Mouse (Mus musculus): Measurements from ENCODE around the gene Frem1. TPM values are rescaled to one million over a fixed set of nuclear protein-coding genes. Genes with fewer than 3 reads are reported as not detected.
A peak's percentile ranks its signal among the peaks of the same experiment; 100 is the strongest.

The Frem1 gene
- polyA plus RNA-seq, 1 experiment from 2014 or later: 14.3 TPM

DNA sequence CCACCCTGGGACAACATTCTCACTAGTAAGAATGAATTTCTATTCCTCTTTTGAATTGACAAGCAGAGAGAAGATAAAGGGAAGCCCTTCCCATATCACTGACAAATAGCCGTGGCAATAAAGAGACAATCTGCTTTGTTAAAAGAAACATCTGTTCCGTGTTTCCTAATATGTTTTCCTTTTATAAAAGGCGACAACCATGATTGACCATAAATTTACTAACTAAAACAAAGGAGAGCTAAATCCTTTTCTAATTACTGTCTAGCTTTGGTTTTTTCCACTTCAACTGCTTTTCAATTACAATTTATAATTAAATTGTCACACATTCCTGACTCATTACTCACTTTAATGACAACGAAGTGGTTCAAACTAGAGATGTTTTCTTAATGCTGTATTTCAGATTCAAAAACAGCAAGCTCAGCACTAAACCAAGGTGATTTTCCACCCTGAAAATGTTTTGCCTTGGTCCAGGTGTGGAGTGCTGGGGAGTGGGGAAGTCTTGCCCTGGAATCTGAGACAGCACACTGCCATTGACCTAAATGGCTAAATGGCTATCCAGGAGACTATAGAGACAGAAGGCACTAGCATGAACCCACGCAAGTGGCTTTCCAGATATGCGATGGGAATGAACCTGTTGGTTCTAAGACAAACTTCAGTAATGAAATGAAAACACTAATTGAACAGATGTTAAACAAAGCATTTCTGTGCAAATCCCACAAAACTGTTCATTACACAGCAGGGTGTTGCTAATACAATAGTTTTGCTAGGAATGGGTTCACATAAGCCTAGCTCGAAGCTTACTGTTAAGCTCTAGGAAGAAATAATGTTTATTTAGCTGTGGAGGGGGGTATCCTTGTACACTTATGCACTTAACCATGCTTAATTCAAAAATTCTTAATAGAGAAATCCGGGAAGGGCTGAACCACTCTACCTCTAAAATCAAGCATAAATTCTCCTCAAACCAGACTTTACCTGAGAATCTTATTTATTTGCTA, 33.7 kb downstream of the Frem1 start:
- H3K4me3 ChIP-seq (ENCODE audit: low read depth, low read length): no peak overlapping the region
- ATAC-seq (no peak), DNase-seq (ENCODE audit: low spot score) (peak; percentile 63)
- no peaks in the 10 kb centered on the region for H3K27me3 ChIP-seq (replicated peaks; ENCODE audit: insufficient read depth, low read length)
- 69% methylated on average over 8 of the region's 8 CpGs for WGBS
- no peaks in the 10 kb centered on the region for H3K4me1 ChIP-seq (ENCODE audit: insufficient read depth, low read depth, low read length)
- no peak overlapping the region for H3K4me2 ChIP-seq (replicated peaks; ENCODE audit: low read depth, low read length)
- H3K36me3 ChIP-seq (ENCODE audit: insufficient read depth, low read length): no peaks in the 10 kb centered on the region
- H3K27ac ChIP-seq (ENCODE audit: low read length): 0 out of 2 replicates have a peak overlapping the region, but pooled peaks have one; percentile 16
- TF ChIP-seq EP300 (IDR thresholded peaks at IDR 0.05): 0 out of 2 replicates have a peak, but pooled peaks have one; percentile 42
- no peak for TF ChIP-seq CTCF (IDR thresholded peaks at IDR 0.05)
- no peak overlapping the region for H3K9ac ChIP-seq (replicated peaks; ENCODE audit: low read depth)
- no peaks in the 10 kb centered on the region for H3K9me3 ChIP-seq (ENCODE audit: low read length)

DNA sequence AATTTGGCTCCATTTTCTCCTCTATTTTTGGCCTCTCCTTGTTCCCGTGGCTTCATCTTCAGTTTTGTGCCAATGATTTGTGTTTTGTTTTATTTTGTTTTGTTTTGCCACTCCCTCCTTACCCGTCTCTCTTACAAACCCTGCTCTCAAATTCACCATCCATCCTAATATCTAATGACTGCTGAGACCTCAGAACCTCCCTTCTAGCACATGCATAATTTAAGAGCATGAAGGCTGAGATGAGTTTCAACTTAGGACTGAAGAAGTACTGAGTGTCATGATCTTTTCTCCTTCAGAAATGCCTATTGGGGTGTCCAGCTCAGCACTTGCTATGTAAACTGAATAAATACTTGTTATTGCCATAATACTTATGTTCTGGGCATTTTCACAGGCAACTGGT, 37.6 kb downstream of the Frem1 start:
- Histone ChIP-seq H3K4me2 (replicated peaks; ENCODE audit: low read depth, low read length) (no peak overlapping the region), H3K4me3 (ENCODE audit: low read depth, low read length) (no peak overlapping the region), H3K9ac (replicated peaks; ENCODE audit: low read depth) (no peak overlapping the region), H3K9me3 (ENCODE audit: low read length) (no peaks in the 10 kb centered on the region), H3K36me3 (ENCODE audit: insufficient read depth, low read length) (no peaks in the 10 kb centered on the region), H3K27ac (ENCODE audit: low read length) (no peak overlapping the region), H3K4me1 (ENCODE audit: insufficient read depth, low read depth, low read length) (no peaks in the 10 kb centered on the region), H3K27me3 (replicated peaks; ENCODE audit: insufficient read depth, low read length) (no peaks in the 10 kb centered on the region)
- WGBS: 56% methylated on average over 2 of the region's 2 CpGs
- ATAC-seq (no peak), DNase-seq (ENCODE audit: low spot score) (no peak)
- TF ChIP-seq EP300 (IDR thresholded peaks at IDR 0.05) (no peak), CTCF (IDR thresholded peaks at IDR 0.05) (no peak)

DNA sequence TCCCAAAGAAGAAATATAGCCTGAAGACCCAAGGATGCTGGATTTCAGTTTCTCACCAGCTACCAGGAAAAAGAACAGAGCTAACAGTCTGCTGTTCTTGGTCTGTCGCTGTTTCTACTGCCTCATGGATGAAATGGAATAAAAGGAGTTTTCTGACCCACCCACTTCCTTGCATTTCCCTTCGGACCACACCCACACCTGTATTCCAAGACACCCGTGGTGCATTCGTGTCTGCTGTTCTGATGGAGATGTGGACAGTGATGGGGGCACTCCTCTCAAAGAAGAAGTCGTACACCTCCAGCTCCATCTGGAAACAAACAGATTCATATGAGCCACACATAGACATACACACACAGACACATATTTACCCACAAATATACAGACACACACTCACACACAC, 48.1 kb downstream of the Frem1 start:
- H3K9me3 ChIP-seq (ENCODE audit: low read length): no peaks in the 10 kb centered on the region
- H3K27me3 ChIP-seq (replicated peaks; ENCODE audit: insufficient read depth, low read length): no peaks in the 10 kb centered on the region
- ATAC-seq (no peak), DNase-seq (ENCODE audit: low spot score) (no peak)
- TF ChIP-seq EP300 (IDR thresholded peaks at IDR 0.05) (no peak), CTCF (IDR thresholded peaks at IDR 0.05) (no peak)
- H3K4me2 ChIP-seq (replicated peaks; ENCODE audit: low read depth, low read length): no peak overlapping the region
- no peaks in the 10 kb centered on the region for H3K4me1 ChIP-seq (ENCODE audit: insufficient read depth, low read depth, low read length)
- 79% methylated on average over 5 of the region's 5 CpGs for WGBS
- H3K36me3 ChIP-seq (ENCODE audit: insufficient read depth, low read length): no peaks in the 10 kb centered on the region
- H3K9ac ChIP-seq (replicated peaks; ENCODE audit: low read depth): no peak overlapping the region
- H3K4me3 ChIP-seq (ENCODE audit: low read depth, low read length): no peak overlapping the region
- no peak overlapping the region for H3K27ac ChIP-seq (ENCODE audit: low read length)

DNA sequence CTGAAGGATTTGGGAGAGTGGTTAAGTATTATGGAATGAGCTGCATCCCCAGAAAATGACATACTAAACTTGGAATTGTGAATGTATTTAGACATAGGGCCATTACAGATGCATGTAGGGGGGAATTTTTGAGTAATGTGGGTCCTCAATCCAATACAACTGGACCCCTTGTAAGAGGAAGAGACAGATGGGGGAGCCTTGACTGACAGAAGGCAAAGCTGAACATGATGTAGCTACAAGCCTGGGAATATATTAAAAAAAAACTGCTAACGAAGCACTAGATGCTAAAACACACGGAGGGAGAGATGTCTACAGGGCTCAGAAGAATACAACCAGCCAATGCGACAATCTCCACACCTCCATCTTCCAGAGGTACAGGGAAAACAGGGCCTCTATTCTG, 60.1 kb downstream of the Frem1 start:
- Histone ChIP-seq H3K4me2 (replicated peaks; ENCODE audit: low read depth, low read length) (no peak overlapping the region), H3K4me1 (ENCODE audit: insufficient read depth, low read depth, low read length) (no peaks in the 10 kb centered on the region), H3K9ac (replicated peaks; ENCODE audit: low read depth) (no peak overlapping the region), H3K27me3 (replicated peaks; ENCODE audit: insufficient read depth, low read length) (no peaks in the 10 kb centered on the region), H3K9me3 (ENCODE audit: low read length) (no peaks in the 10 kb centered on the region), H3K36me3 (ENCODE audit: insufficient read depth, low read length) (no peaks in the 10 kb centered on the region), H3K27ac (ENCODE audit: low read length) (no peak overlapping the region), H3K4me3 (ENCODE audit: low read depth, low read length) (no peak overlapping the region)
- TF ChIP-seq EP300 (IDR thresholded peaks at IDR 0.05) (no peak), CTCF (IDR thresholded peaks at IDR 0.05) (no peak)
- ATAC-seq (no peak), DNase-seq (ENCODE audit: low spot score) (no peak)
- WGBS: 92% methylated on average over 3 of the region's 3 CpGs

GRCm38 (mm10) chr4:82990973-82991695, 61.0 kb downstream of the Frem1 start:
- Histone ChIP-seq H3K4me2 (replicated peaks; ENCODE audit: low read depth, low read length) (no peak overlapping the region), H3K9me3 (ENCODE audit: low read length) (no peaks in the 10 kb centered on the region), H3K36me3 (ENCODE audit: insufficient read depth, low read length) (no peaks in the 10 kb centered on the region), H3K4me1 (ENCODE audit: insufficient read depth, low read depth, low read length) (no peaks in the 10 kb centered on the region), H3K4me3 (ENCODE audit: low read depth, low read length) (no peak overlapping the region), H3K27ac (ENCODE audit: low read length) (no peak overlapping the region), H3K9ac (replicated peaks; ENCODE audit: low read depth) (no peak overlapping the region), H3K27me3 (replicated peaks; ENCODE audit: insufficient read depth, low read length) (no peaks in the 10 kb centered on the region)
- TF ChIP-seq CTCF (IDR thresholded peaks at IDR 0.05) (no peak), EP300 (IDR thresholded peaks at IDR 0.05) (no peak)
- no peak for DNase-seq (ENCODE audit: low spot score)
- 59% methylated on average over 7 of the region's 7 CpGs for WGBS
- no peak for ATAC-seq

DNA sequence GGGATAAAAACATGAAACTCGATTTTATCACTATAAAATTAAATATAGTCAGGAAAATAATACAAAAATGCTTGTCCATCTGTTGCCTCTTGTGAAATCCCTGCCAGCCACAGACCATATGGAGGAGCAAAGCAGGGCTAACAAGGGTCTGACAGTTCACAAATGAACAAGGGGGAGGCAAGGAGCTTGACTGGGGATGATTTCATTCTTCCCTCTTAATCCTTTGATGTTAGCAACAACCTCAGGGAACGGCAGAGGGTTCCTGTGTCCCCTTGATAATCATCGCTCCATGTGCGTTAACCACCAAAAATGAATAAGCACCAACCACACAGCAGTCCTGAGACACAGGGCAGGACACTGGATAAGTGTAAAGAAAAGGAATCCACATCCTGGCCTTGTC, 79.8 kb downstream of the Frem1 start:
- ATAC-seq (no peak), DNase-seq (ENCODE audit: low spot score) (no peak)
- Histone ChIP-seq H3K4me2 (replicated peaks; ENCODE audit: low read depth, low read length) (no peak overlapping the region), H3K9ac (replicated peaks; ENCODE audit: low read depth) (no peak overlapping the region), H3K9me3 (ENCODE audit: low read length) (no peaks in the 10 kb centered on the region), H3K27ac (ENCODE audit: low read length) (no peak overlapping the region), H3K36me3 (ENCODE audit: insufficient read depth, low read length) (no peaks in the 10 kb centered on the region), H3K27me3 (replicated peaks; ENCODE audit: insufficient read depth, low read length) (no peaks in the 10 kb centered on the region), H3K4me1 (ENCODE audit: insufficient read depth, low read depth, low read length) (no peaks in the 10 kb centered on the region), H3K4me3 (ENCODE audit: low read depth, low read length) (no peak overlapping the region)
- TF ChIP-seq EP300 (IDR thresholded peaks at IDR 0.05) (no peak), CTCF (IDR thresholded peaks at IDR 0.05) (no peak)
- whole genome bisulfite sequencing: 70% methylated on average over 4 of the region's 4 CpGs

Measured in lung, postnatal 0 days (tissue).